Mouse (Mus musculus) kidney, embryonic 16.5 days (tissue): ENCODE results near the gene Srgap2. TPM values are rescaled to one million over a fixed set of nuclear protein-coding genes. Genes with fewer than 3 reads are reported as not detected.

Source experiments
- ATAC-seq: fragments of 200-750 bp; cut with Nextera tagmentation; 2 replicates; pipeline ENCODE4 v1.8.0; 2017; ENCODE audit warnings: moderate TSS enrichment; ENCODE audit not compliant: low FRiP score, low TSS enrichment
- H3K27ac ChIP-seq: fragments of 300-500 bp; sonication (generic); 2 replicates; pipeline ENCODE4 v1.5.1; 2014; ENCODE audit warnings: low read length
- H3K27me3 ChIP-seq: fragments of 300-500 bp; sonication (generic); 2 replicates; pipeline ENCODE4 v1.6.1; 2014; ENCODE audit warnings: low read length, control low read depth, mixed read lengths; ENCODE audit not compliant: insufficient read depth
- H3K36me3 ChIP-seq: fragments of 300-500 bp; sonication (generic); 2 replicates; pipeline ENCODE4 v1.6.1; 2014; ENCODE audit warnings: low read length, control low read depth, mixed read lengths; ENCODE audit not compliant: insufficient read depth
- H3K4me1 ChIP-seq: fragments of 300-500 bp; sonication (generic); 2 replicates; pipeline ENCODE4 v1.6.1; 2014; ENCODE audit warnings: low read length, control low read depth, mixed read lengths; ENCODE audit not compliant: insufficient read depth
- H3K4me2 ChIP-seq: fragments of 300-500 bp; sonication (generic); replicated peaks from 2 replicates; pipeline ENCODE4 v1.6.1; 2014; ENCODE audit warnings: low read depth, low read length
- H3K4me3 ChIP-seq: fragments of 300-500 bp; sonication (generic); 2 replicates; pipeline ENCODE4 v1.5.1; 2014; ENCODE audit warnings: mild to moderate bottlenecking, low read length
- H3K9ac ChIP-seq: fragments of 300-500 bp; sonication (generic); replicated peaks from 2 replicates; pipeline ENCODE4 v1.6.1; 2014; ENCODE audit warnings: low read length
- H3K9me3 ChIP-seq: fragments of 300-500 bp; sonication (generic); 2 replicates; pipeline ENCODE4 v1.6.1; 2016; ENCODE audit warnings: low read length, control low read depth
- WGBS: fragments of 180-500 bp; shearing (Covaris S2); extraction: QIAGEN DNeasy Blood & Tissue Kit; methylation state at CpG from one replicate; pipeline ENCODE4 v1.1.7; 2014; 5-methylcytosine and 5-hydroxymethylcytosine counted together
- polyA plus RNA-seq: library from polyadenylated mRNA; unstranded; fragments of >200 nt; fragmentation: Nextera tagmentation; extraction: Ambion mirVana; gene quantifications from 2 replicates; pipeline ENCODE4 v1.2.1, GENCODE M21; 2015

Gene Srgap2
- polyA plus RNA-seq, 1 experiment from 2014 or later, result 11.5 TPM

DNA sequence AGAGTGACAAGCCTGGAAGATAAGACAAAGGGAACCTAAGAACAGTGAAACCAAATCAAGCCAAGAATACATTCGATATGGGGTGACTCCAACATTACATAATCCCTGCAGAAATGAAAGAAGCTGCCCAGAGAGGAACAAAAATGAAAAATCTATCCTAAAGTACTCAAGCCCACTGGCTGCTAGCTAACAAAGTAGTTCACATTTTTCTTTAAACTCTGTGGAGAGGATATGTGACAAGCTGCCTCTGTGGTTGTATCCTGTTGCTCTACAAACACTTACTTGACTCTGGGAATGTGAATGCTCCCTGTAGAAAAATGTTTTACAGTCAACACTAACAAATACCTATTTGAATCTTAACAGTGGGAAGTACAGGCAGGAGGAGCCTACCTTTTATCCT is 25.5 kb downstream of the Srgap2 start:
- Histone ChIP-seq H3K9me3 (no peaks in the 10 kb centered on the region), H3K4me1 (peaks cover 14% of the 10 kb centered on the region; the same call in 1 of the 2 replicates), H3K36me3 (no peaks in the 10 kb centered on the region), H3K4me2 (no peak overlapping the region), H3K27me3 (no peaks in the 10 kb centered on the region), H3K4me3 (no peak overlapping the region), H3K27ac (no peak overlapping the region), H3K9ac (no peak overlapping the region)
- 76% methylated on average over 1 of the region's 1 CpGs for WGBS
- no peak for ATAC-seq

DNA sequence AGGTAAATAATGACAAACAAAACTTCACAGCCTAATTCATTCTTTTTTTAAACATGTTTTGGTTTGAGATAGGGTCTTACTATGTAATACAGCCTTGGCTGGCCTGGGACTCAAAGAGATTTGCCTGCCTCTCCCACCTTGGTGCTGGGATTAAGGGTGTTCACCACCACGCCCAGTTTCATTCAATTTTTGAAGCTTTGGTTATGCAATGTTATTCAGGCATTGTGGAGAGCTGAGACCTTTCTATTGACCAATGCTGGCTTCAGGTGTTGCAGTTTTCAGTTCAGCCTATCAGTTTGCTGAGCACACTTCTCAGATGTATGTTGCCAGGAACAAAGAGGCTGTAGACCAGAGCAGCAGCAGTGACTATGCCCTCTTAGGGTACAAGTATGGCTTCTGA is 28.9 kb downstream of the Srgap2 start:
- WGBS, result 83% methylated on average over 1 of the region's 1 CpGs
- Histone ChIP-seq H3K4me3 (no peak overlapping the region), H3K4me2 (no peak overlapping the region), H3K4me1 (peaks cover 14% of the 10 kb centered on the region; the same call in 1 of the 2 replicates), H3K36me3 (no peaks in the 10 kb centered on the region), H3K9ac (no peak overlapping the region), H3K9me3 (no peaks in the 10 kb centered on the region), H3K27ac (no peak overlapping the region), H3K27me3 (no peaks in the 10 kb centered on the region)
- no peak for ATAC-seq

- no peak for ATAC-seq
- WGBS, result 65% methylated on average over 4 of the region's 4 CpGs
- peaks cover 27% of the 10 kb centered on the region for H3K4me1 ChIP-seq
Observed at GRCm38 (mm10) chr1:131493966-131494898, 32.9 kb downstream of the Srgap2 start.

DNA sequence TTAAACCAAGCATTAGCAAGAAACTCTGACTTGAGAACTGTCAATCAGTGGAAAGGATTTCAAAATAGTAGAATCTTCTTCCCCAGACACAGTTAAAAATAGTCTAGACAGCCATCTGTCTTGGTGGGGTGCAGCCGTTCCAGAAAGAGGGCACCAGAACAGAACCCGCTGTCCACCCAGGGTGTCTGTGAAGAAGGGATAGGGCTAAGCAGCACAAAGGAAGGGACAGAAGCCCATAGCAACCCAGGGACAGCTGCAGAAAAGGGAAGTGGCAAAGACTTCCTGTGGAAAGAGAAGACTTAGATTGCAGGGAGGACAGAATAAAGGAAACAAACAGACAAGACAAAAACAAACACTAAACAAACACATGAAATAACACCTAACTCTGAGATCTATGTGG is 34.8 kb downstream of the Srgap2 start:
- ATAC-seq, result no peak
- H3K4me3 ChIP-seq, result no peak overlapping the region
- H3K9ac ChIP-seq, result no peak overlapping the region
- peaks cover 32% of the 10 kb centered on the region for H3K4me1 ChIP-seq
- H3K4me2 ChIP-seq, result no peak overlapping the region
- H3K9me3 ChIP-seq, result no peaks in the 10 kb centered on the region
- no peak overlapping the region for H3K27ac ChIP-seq
- no peaks in the 10 kb centered on the region for H3K27me3 ChIP-seq
- no peaks in the 10 kb centered on the region for H3K36me3 ChIP-seq
- WGBS, result 79% methylated on average over 2 of the region's 2 CpGs

More at GRCm38 (mm10) chr1:131493966-131494898, 32.9 kb downstream of the Srgap2 start:
- H3K27ac ChIP-seq, result no peak overlapping the region
- H3K27me3 ChIP-seq, result no peaks in the 10 kb centered on the region
- H3K9ac ChIP-seq, result no peak overlapping the region
- H3K4me2 ChIP-seq, result no peak overlapping the region
- H3K9me3 ChIP-seq, result no peaks in the 10 kb centered on the region
- H3K4me3 ChIP-seq, result no peak overlapping the region
- no peaks in the 10 kb centered on the region for H3K36me3 ChIP-seq

DNA sequence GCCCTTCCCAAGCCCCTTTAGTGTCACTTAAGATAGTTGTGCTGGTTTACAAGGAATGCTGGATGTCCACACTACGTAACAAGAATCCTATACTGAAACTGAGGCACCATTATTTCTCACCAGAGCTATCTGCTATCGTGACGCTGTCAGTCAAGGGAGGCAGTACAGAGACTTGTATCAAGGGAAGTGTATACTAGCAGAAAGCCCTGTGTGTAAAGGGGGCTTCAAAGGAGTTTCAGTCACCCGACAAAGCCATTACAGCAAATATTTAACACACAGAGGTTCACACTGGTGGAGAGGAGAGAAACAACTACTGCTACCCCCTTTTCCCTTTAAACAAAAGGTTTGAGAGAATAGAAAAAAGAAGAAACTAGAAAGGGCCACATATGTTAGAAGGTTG is 35.6 kb downstream of the Srgap2 start:
- no peaks in the 10 kb centered on the region for H3K27me3 ChIP-seq
- no peak overlapping the region for H3K9ac ChIP-seq
- ATAC-seq, result peak; percentile 49; the same call in 1 of the 2 replicates
- H3K36me3 ChIP-seq, result no peaks in the 10 kb centered on the region
- peaks cover 36% of the 10 kb centered on the region for H3K4me1 ChIP-seq
- 0 out of 2 replicates have a peak overlapping the region, but pooled peaks have one; percentile 18 for H3K4me2 ChIP-seq
- no peak overlapping the region for H3K4me3 ChIP-seq
- whole genome bisulfite sequencing, result 37% methylated on average over 4 of the region's 4 CpGs
- no peaks in the 10 kb centered on the region for H3K9me3 ChIP-seq
- H3K27ac ChIP-seq, result no peak overlapping the region

- no peaks in the 10 kb centered on the region for H3K9me3 ChIP-seq
- no peak overlapping the region for H3K4me3 ChIP-seq
- ATAC-seq, result no peak
- peaks cover 36% of the 10 kb centered on the region for H3K4me1 ChIP-seq
- H3K36me3 ChIP-seq, result no peaks in the 10 kb centered on the region
- no peak overlapping the region for H3K9ac ChIP-seq
- H3K27ac ChIP-seq, result no peak overlapping the region
- H3K4me2 ChIP-seq, result no peak overlapping the region
- H3K27me3 ChIP-seq, result no peaks in the 10 kb centered on the region
- 88% methylated on average over 3 of the region's 3 CpGs for WGBS
Observed at GRCm38 (mm10) chr1:131489312-131489711, 37.8 kb downstream of the Srgap2 start.

- Histone ChIP-seq H3K4me3 (no peak overlapping the region), H3K27ac (no peak overlapping the region), H3K27me3 (no peaks in the 10 kb centered on the region), H3K36me3 (no peaks in the 10 kb centered on the region), H3K9me3 (no peaks in the 10 kb centered on the region), H3K9ac (no peak overlapping the region), H3K4me1 (peaks cover 19% of the 10 kb centered on the region), H3K4me2 (no peak overlapping the region)
- no peak for ATAC-seq
- whole genome bisulfite sequencing, result 47% methylated on average over 5 of the region's 5 CpGs
Observed at GRCm38 (mm10) chr1:131486094-131486850, 40.9 kb downstream of the Srgap2 start.

- no peaks in the 10 kb centered on the region for H3K27me3 ChIP-seq
- H3K4me2 ChIP-seq, result no peak overlapping the region
- H3K9me3 ChIP-seq, result peaks cover 12% of the 10 kb centered on the region; the same call in 1 of the 2 replicates
- H3K4me1 ChIP-seq, result peaks cover 13% of the 10 kb centered on the region
- WGBS, result 78% methylated on average over 3 of the region's 3 CpGs
- H3K9ac ChIP-seq, result no peak overlapping the region
- no peak overlapping the region for H3K27ac ChIP-seq
- no peak overlapping the region for H3K4me3 ChIP-seq
- H3K36me3 ChIP-seq, result no peaks in the 10 kb centered on the region
- no peak for ATAC-seq
Observed at GRCm38 (mm10) chr1:131482242-131482641, 44.9 kb downstream of the Srgap2 start.

GRCm38 (mm10) chr1:131481391-131481790 is 45.8 kb downstream of the Srgap2 start:
- Histone ChIP-seq H3K27me3 (no peaks in the 10 kb centered on the region), H3K4me2 (no peak overlapping the region), H3K36me3 (no peaks in the 10 kb centered on the region), H3K9ac (no peak overlapping the region), H3K4me1 (peaks cover 6% of the 10 kb centered on the region; the same call in 1 of the 2 replicates), H3K27ac (no peak overlapping the region), H3K4me3 (no peak overlapping the region), H3K9me3 (peaks cover 12% of the 10 kb centered on the region; the same call in 1 of the 2 replicates)
- ATAC-seq, result no peak
